Mouse (Mus musculus): ENCODE data around the gene Pate2. TPM values are rescaled to one million over a fixed set of nuclear protein-coding genes. Genes with fewer than 3 reads are reported as not detected.

Gene Pate2
- polyA plus RNA-seq, 1 experiment: 1.1 TPM

GRCm38 (mm10) chr9:35541488-35541887 lies 28.6 kb upstream of the Pate2 start:
- no peaks in the 10 kb centered on the region for H3K27me3 ChIP-seq (ENCODE audit: control insufficient read depth, insufficient read depth, low read length)
- no peak overlapping the region for H3K27ac ChIP-seq (ENCODE audit: control insufficient read depth, insufficient read depth, low read depth, low read length)
- H3K4me1 ChIP-seq (ENCODE audit: control insufficient read depth, insufficient read depth, low read length): no peaks in the 10 kb centered on the region
- H3K36me3 ChIP-seq (ENCODE audit: control insufficient read depth, insufficient read depth, low read length): peaks cover 3% of the 10 kb centered on the region
- no peak for TF ChIP-seq POLR2A (IDR thresholded peaks at IDR 0.05; ENCODE audit: control insufficient read depth, low read depth, low read length)
- no peak for TF ChIP-seq CTCF (IDR thresholded peaks at IDR 0.05; ENCODE audit: control insufficient read depth, insufficient read depth, insufficient replicate concordance, low read depth, low read length)
- no peak overlapping the region for H3K4me3 ChIP-seq (ENCODE audit: control insufficient read depth, low read depth, low read length)

- Histone ChIP-seq H3K4me1 (ENCODE audit: control insufficient read depth, insufficient read depth, low read length) (no peaks in the 10 kb centered on the region), H3K4me3 (ENCODE audit: control insufficient read depth, low read depth, low read length) (no peak overlapping the region), H3K27me3 (ENCODE audit: control insufficient read depth, insufficient read depth, low read length) (no peaks in the 10 kb centered on the region), H3K36me3 (ENCODE audit: control insufficient read depth, insufficient read depth, low read length) (peaks cover 3% of the 10 kb centered on the region), H3K27ac (ENCODE audit: control insufficient read depth, insufficient read depth, low read depth, low read length) (no peak overlapping the region)
- no peak for TF ChIP-seq CTCF (IDR thresholded peaks at IDR 0.05; ENCODE audit: control insufficient read depth, insufficient read depth, insufficient replicate concordance, low read depth, low read length)
- no peak for TF ChIP-seq POLR2A (IDR thresholded peaks at IDR 0.05; ENCODE audit: control insufficient read depth, low read depth, low read length)
Measured at GRCm38 (mm10) chr9:35541941-35542340, 28.1 kb upstream of the Pate2 start.

GRCm38 (mm10) chr9:35543099-35543860 lies 26.8 kb upstream of the Pate2 start:
- TF ChIP-seq POLR2A (IDR thresholded peaks at IDR 0.05; ENCODE audit: control insufficient read depth, low read depth, low read length): no peak
- TF ChIP-seq CTCF (IDR thresholded peaks at IDR 0.05; ENCODE audit: control insufficient read depth, insufficient read depth, insufficient replicate concordance, low read depth, low read length): no peak
- Histone ChIP-seq H3K27me3 (ENCODE audit: control insufficient read depth, insufficient read depth, low read length) (no peaks in the 10 kb centered on the region), H3K4me1 (ENCODE audit: control insufficient read depth, insufficient read depth, low read length) (no peaks in the 10 kb centered on the region), H3K27ac (ENCODE audit: control insufficient read depth, insufficient read depth, low read depth, low read length) (no peak overlapping the region), H3K36me3 (ENCODE audit: control insufficient read depth, insufficient read depth, low read length) (peaks cover 3% of the 10 kb centered on the region), H3K4me3 (ENCODE audit: control insufficient read depth, low read depth, low read length) (no peak overlapping the region)

GRCm38 (mm10) chr9:35544666-35545065 lies 25.4 kb upstream of the Pate2 start:
- Histone ChIP-seq H3K27ac (ENCODE audit: control insufficient read depth, insufficient read depth, low read depth, low read length) (no peak overlapping the region), H3K4me1 (ENCODE audit: control insufficient read depth, insufficient read depth, low read length) (no peaks in the 10 kb centered on the region), H3K27me3 (ENCODE audit: control insufficient read depth, insufficient read depth, low read length) (no peaks in the 10 kb centered on the region), H3K36me3 (ENCODE audit: control insufficient read depth, insufficient read depth, low read length) (peaks cover 3% of the 10 kb centered on the region), H3K4me3 (ENCODE audit: control insufficient read depth, low read depth, low read length) (no peak overlapping the region)
- no peak for TF ChIP-seq CTCF (IDR thresholded peaks at IDR 0.05; ENCODE audit: control insufficient read depth, insufficient read depth, insufficient replicate concordance, low read depth, low read length)
- TF ChIP-seq POLR2A (IDR thresholded peaks at IDR 0.05; ENCODE audit: control insufficient read depth, low read depth, low read length): no peak

DNA sequence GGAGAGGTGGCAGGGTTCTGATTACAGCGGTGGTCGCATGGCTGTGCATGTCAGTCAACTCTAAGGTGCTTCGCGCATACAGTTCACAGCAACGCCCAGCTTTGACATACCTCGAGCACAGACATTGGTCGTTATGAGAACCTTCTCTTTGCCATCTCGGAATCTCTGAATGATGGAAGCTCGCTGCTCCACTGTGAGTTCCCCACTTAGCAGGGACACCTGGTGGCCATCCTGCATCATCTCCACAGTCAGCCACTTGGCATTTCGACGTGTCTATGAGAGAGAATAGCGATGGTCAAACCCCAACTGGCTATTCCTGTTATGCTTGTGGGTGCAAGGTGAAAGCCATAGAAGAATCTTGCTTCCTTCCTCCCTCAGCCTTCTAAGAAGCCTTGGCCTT lies 24.4 kb upstream of the Pate2 start:
- H3K4me3 ChIP-seq (ENCODE audit: control insufficient read depth, low read depth, low read length): no peak overlapping the region
- H3K36me3 ChIP-seq (ENCODE audit: control insufficient read depth, insufficient read depth, low read length): peaks cover 3% of the 10 kb centered on the region
- H3K27ac ChIP-seq (ENCODE audit: control insufficient read depth, insufficient read depth, low read depth, low read length): no peak overlapping the region
- TF ChIP-seq CTCF (IDR thresholded peaks at IDR 0.05; ENCODE audit: control insufficient read depth, insufficient read depth, insufficient replicate concordance, low read depth, low read length): no peak; the same call in 1 of the 2 replicates
- no peaks in the 10 kb centered on the region for H3K4me1 ChIP-seq (ENCODE audit: control insufficient read depth, insufficient read depth, low read length)
- H3K27me3 ChIP-seq (ENCODE audit: control insufficient read depth, insufficient read depth, low read length): no peaks in the 10 kb centered on the region

GRCm38 (mm10) chr9:35546745-35547144 lies 23.3 kb upstream of the Pate2 start:
- no peaks in the 10 kb centered on the region; the same call in none of the 2 replicates for H3K36me3 ChIP-seq (ENCODE audit: control insufficient read depth, insufficient read depth, low read length)
- no peaks in the 10 kb centered on the region for H3K4me1 ChIP-seq (ENCODE audit: control insufficient read depth, insufficient read depth, low read length)
- no peak overlapping the region for H3K4me3 ChIP-seq (ENCODE audit: control insufficient read depth, low read depth, low read length)
- TF ChIP-seq POLR2A (IDR thresholded peaks at IDR 0.05; ENCODE audit: control insufficient read depth, low read depth, low read length): no peak
- no peak for TF ChIP-seq CTCF (IDR thresholded peaks at IDR 0.05; ENCODE audit: control insufficient read depth, insufficient read depth, insufficient replicate concordance, low read depth, low read length)
- H3K27ac ChIP-seq (ENCODE audit: control insufficient read depth, insufficient read depth, low read depth, low read length): no peak overlapping the region
- H3K27me3 ChIP-seq (ENCODE audit: control insufficient read depth, insufficient read depth, low read length): no peaks in the 10 kb centered on the region

DNA sequence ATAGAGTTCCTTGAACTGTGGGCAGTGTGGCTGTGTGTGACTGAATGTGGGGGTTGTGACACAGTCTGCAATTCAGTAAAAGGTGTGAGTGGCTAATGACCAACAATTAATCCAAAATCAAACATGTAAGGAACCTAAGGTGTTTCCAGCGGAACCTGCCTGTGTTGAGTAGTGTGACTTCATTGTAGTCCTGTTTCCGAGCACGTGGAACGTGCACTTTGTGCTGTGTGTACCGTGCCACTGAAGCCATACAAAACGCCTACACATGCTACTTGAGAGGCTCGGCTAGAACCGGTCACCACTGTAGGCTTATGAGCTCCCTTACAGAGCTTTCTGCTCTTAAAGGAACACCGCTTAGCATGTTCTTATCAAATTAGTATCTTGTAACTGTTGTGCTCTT lies 21.6 kb upstream of the Pate2 start:
- Histone ChIP-seq H3K4me1 (ENCODE audit: control insufficient read depth, insufficient read depth, low read length) (no peaks in the 10 kb centered on the region), H3K4me3 (ENCODE audit: control insufficient read depth, low read depth, low read length) (no peak overlapping the region), H3K36me3 (ENCODE audit: control insufficient read depth, insufficient read depth, low read length) (no peaks in the 10 kb centered on the region; the same call in none of the 2 replicates), H3K27me3 (ENCODE audit: control insufficient read depth, insufficient read depth, low read length) (no peaks in the 10 kb centered on the region), H3K27ac (ENCODE audit: control insufficient read depth, insufficient read depth, low read depth, low read length) (no peak overlapping the region)
- no peak for TF ChIP-seq CTCF (IDR thresholded peaks at IDR 0.05; ENCODE audit: control insufficient read depth, insufficient read depth, insufficient replicate concordance, low read depth, low read length)
- no peak for TF ChIP-seq POLR2A (IDR thresholded peaks at IDR 0.05; ENCODE audit: control insufficient read depth, low read depth, low read length)
